Mouse (Mus musculus) layer of hippocampus, adult 9-10 months (tissue): Measurements from ENCODE around the gene Vwa3a.

Source experiments
- DNase-seq: peaks from one replicate; pipeline ENCODE4 v3.0.0; 2022; ENCODE audit warnings: low spot score

Gene Vwa3a

DNA sequence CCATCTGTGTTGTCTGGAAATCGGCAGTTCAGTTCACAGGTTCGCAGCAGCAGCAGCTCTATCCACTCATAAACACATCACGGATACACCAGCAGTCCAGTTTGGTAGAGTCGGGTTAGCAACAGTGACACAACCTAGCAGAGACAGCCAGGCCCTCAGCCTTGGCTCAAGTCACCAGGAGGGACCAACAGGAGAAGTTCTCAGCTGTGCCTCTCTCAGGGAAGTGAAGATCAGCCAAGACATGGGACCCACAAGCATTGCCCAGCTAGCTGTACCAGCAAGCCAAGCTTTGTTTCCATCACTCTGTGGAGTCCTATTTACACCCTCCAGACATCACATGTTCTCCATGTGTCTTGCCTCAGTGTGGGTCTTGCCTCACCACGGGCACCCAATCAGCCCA is 7.7 kb downstream of the Vwa3a start:
- DNase-seq, result no peak

DNA sequence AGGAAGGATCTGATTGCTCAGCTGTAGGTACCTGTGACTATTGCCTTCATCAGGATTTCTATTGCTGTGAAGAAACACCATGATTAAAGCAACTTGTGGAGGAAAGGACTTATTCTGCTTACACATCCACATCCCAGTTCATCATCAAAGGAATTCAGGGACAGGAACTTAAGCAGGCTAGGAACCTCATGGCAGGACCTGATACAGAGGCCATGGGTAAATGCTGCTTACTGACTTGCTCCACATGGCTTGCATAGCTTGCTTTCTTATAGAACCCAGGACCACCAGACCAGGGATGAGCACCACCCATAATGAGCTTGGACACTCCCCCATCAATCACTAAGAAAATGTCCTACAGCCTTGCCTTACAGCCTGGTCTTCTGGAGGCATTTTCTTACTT is 9.4 kb downstream of the Vwa3a start:
- no peak for DNase-seq

DNA sequence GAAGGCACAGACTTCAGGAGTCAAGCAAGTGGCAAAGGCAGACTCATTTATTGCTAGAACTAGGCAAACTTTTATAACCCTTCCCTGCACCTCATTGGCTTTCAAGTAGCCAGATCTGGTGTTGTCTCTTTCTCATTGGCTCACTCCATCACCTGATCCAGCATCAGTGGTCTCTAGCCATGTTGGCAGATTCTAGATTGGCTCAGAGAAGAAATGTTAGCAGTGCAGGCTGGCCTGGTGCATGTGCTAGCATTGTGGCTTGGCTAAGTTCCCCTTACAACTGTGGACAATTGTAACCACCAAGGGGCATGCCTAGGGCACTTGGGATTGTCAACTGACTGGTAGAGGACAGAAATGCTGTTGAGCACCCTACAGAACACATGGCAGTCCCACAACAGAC is 12.2 kb downstream of the Vwa3a start:
- no peak for DNase-seq

DNA sequence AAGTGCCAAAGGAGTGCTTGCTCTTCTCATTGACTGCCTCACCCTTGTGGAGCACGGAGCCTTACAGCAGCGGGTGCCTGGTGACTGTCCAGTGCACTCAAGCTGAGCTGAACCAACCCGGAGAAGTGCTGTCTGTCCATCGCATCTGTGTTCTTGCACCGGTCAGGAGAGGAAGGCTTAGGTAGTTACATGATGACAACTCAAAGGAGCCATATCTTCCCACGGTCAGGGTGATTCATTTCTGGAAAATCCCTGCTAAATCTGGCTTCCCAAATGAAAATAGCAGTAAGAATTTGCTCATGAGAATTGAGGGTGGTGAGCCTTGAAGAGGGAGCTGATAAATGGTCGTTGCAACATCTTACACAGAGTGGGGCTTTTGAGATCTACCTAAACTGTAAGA is 12.8 kb downstream of the Vwa3a start:
- DNase-seq, result no peak

GRCm38 (mm10) chr7:120754671-120755070 is 15.6 kb downstream of the Vwa3a start:
- peak; percentile 64 for DNase-seq

- no peak for DNase-seq
Measured at GRCm38 (mm10) chr7:120767369-120767768, 28.3 kb downstream of the Vwa3a start.

DNA sequence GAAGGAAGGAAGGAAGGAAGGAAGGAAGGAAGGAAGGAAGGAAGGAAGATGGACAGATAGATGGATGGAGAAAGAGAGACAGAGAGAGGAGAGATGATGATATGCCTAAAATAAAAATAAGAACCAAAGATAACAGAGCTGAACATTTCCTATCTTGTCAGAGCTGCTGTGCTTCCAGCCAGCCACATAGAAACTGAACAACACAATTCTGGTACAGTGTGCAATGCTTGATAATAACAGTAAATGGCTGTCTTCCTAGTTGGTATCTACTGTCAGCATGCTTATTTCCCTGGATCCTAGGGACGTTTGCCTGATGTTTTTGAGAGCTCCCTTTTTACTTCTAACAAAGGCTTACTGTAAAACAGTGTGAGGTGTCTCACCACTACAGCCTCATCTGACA is 32.3 kb downstream of the Vwa3a start:
- no peak for DNase-seq

DNA sequence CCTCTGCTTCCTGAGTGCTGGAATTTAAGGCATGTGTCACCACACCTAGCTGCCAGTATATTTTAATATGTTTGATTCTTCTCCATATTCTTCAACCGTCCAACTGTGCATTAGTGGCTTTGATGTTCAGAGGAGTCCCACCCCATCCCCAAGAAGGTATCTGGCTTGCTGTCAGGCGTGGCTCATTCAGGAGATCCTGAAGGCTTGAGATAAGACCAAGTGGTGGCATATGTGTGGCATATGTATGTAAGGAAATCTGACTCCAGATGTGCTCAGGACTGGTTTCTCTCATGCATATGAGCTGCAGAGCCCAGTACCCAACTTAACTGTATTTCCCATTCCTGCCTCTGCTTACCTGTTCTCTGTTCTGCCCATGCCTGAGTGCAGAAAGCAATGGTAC is 38.9 kb downstream of the Vwa3a start:
- DNase-seq, result no peak

GRCm38 (mm10) chr7:120795544-120795943 is 56.4 kb downstream of the Vwa3a start:
- no peak for DNase-seq

DNA sequence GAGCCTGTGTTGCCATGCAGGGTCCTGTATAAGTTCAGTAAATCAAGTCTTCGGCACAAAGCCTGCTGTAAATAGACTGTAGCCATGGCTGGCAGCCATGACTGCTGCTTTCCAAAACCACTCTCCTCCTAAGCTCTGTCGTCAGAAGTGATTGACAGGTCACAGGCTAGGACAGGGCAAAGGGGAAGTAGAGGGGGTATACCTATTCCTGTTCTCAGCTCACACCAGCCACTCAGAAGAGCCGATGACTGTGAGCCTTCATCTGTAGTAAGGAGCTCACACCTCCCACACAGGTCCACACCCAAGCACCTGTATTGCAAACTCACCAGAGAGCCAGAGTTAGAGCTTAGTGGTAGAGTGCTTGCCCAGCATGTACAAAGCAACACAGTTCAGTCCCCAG is 57.3 kb downstream of the Vwa3a start:
- DNase-seq, result no peak

- no peak for DNase-seq
Measured at GRCm38 (mm10) chr7:120803268-120803667, 64.2 kb downstream of the Vwa3a start.

DNA sequence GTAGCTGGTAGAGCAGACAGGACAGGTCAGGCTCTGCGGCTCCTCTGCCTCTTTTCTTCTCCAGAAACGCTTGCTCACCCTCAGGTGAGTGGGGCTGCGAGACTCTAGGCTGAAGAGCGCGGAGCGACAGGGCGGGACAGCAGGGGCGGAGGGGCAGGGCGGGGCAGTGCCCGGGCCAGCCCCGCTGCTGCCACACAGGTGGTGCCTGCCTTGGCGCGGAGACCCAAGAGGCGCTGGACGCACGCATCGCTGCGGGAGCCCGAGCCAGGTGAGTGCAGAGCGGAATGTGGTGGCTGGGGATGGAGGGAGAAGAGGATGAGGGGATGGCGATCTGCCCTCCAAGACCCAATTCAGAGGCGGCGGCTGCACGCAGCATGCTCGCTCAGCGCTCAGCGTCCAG is 70.6 kb downstream of the Vwa3a start:
- DNase-seq, result no peak

DNA sequence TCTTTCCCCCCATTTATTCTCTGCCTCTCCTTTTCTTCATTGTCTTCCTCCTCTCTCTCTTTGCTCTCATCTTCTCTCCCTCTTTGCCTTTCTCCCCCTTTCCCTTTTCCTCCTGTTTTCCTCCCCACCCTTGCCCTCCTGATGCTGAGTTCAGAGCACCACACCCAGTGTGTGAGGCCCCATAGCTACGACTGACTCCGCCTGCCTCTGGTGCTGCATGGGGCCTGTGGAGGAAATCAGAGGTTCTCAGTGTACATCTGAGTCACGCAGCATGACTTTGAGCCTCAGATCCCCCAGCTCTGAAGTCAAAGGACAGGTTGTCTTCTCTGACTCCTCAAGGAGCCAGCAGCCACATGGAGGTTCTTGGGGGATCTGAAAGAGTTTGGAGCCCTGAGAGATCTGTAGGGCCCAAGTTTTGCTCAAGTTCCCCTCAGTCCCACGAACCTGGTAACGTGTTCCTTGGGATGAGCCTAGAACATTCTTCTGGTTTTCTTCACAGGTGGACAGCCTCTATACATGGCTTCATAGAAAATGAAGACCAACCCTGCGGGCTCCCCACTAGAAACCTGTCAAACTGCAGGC is 72.8 kb downstream of the Vwa3a start, which contains the start of gene Gm5737:
Gene Gm5737, plus strand, starts transcription at position 532 of the 582 bp plus-strand sequence.
- DNase-seq, result no peak

- no peak for DNase-seq
Measured at GRCm38 (mm10) chr7:120817552-120817951, 78.4 kb downstream of the Vwa3a start.

DNA sequence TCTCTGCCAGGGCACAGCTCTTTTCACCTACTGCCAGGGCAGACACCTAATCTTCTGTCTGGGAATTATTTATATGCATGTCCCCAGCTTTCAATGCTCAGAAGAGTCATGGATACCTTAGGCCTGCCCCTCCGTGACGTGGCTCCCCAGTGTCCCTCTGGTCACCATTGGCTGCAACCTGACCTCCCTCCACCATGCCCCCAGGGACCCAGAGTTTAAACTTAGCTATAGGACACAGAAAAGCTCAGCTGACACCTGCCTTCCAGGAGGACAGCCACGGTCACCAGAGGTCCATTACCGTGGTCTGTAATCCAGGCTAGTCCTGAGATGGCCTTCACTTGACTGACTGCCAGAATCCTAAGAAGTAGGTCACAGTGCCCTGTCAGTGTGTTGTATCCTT is 80.3 kb downstream of the Vwa3a start:
- no peak for DNase-seq

- no peak for DNase-seq
Measured at GRCm38 (mm10) chr7:120823248-120823647, 84.1 kb downstream of the Vwa3a start.

DNA sequence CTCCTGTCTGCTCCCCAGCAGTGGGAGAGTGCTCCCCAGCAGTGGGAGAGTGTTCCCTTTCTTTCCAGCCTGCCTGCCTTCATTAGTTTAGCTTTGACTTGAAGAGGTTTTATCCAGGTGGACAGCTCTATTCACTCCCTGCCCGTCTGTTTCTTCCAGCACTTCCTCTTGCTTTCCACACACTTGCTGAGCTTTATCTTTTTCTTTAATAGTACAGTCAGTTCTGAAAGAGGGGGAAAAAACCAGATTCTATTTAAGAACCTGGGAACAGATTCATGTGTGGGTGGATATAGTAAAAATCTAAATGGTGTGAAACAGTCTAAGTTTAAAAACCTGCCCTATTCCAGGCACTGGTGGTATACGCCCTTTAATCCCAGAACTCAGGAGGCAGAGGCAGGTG is 86.0 kb downstream of the Vwa3a start:
- DNase-seq, result no peak

GRCm38 (mm10) chr7:120826408-120826807 is 87.3 kb downstream of the Vwa3a start:
- no peak for DNase-seq

DNA sequence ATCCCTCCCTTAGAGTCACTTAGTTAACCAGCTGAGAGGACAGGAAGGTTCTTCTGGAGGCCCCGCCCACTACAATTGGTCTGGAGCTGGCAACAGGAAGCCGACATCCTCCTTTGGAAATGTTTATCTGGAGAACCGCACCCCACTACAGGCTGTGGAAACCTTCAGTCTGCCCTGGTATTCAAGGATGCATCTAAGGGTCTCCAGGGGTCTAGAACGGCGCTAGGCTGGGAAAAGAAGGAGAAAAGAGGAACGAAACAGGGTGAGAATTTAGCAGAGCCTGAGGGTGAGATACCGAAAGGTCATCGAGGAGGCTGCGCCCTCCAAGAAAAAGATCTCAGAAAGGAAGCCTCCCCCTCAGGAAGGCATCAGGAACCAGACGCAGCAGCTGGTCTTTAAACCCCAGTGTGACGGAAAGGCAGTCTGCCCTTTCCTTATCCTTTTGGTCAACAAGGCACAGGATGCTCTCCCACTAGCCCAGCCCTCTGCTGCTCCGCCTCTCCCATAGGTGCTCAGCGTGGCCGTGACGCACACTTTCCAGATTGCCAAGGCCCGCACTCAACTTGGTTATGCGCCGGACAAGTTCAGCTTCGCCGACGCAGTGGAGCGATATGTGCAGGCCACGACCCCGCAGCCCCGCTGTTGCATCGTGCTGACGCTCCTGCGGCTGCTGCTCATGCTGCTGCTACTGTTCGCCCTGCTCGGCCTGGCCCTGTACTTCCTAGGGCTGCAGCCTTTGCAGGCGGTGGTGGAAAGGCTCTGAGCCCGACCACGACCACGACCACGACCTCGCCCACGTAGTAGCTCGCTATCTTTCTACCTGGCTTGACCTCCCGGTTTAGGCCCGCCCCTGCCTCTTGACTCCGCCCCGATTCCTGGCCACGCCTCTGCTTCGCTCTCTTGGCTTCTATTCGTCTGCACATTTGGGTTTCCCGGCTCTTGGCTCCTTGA is 91.6 kb downstream of the Vwa3a start:
- DNase-seq, result no peak

GRCm38 (mm10) chr7:120834426-120834825 is 95.3 kb downstream of the Vwa3a start:
- DNase-seq, result no peak

- DNase-seq, result peak; percentile 35
Measured at GRCm38 (mm10) chr7:120834863-120835372, 95.8 kb downstream of the Vwa3a start.

GRCm38 (mm10) chr7:120835449-120836359 is 96.6 kb downstream of the Vwa3a start:
- peak; percentile 96 for DNase-seq
